Mouse (Mus musculus) intestine, embryonic 14.5 days (tissue): Measurements from ENCODE around the gene Mid1. TPM values are rescaled to one million over a fixed set of nuclear protein-coding genes. Genes with fewer than 3 reads are reported as not detected.

ENCODE experiments used
- ATAC-seq: fragments of 200-750 bp; cut with Nextera tagmentation; replicated peaks from 2 replicates; pipeline ENCODE4 v1.8.0; 2017; ENCODE audit warnings: low read depth, moderate number of reproducible peaks, moderate TSS enrichment, moderate library complexity; ENCODE audit not compliant: low FRiP score, low TSS enrichment
- DNase-seq: peaks from one replicate; pipeline ENCODE4 v3.0.0-alpha.2; 2018; ENCODE audit warnings: low spot score
- H3K27ac ChIP-seq: fragments of 300-500 bp; sonication (generic); 2 replicates; pipeline ENCODE4 v1.5.1; 2014; ENCODE audit warnings: low read depth, mild to moderate bottlenecking, control low read depth
- H3K27me3 ChIP-seq: fragments of 300-500 bp; sonication (generic); replicated peaks from 2 replicates; pipeline ENCODE4 v1.6.1; 2014; ENCODE audit warnings: low read length, control low read depth; ENCODE audit not compliant: control insufficient read depth, insufficient read depth
- H3K36me3 ChIP-seq: fragments of 300-500 bp; sonication (generic); 2 replicates; pipeline ENCODE4 v1.6.1; 2014; ENCODE audit warnings: low read length, control low read depth; ENCODE audit not compliant: control insufficient read depth, insufficient read depth
- H3K4me1 ChIP-seq: fragments of 300-500 bp; sonication (generic); replicated peaks from 2 replicates; pipeline ENCODE4 v1.6.1; 2014; ENCODE audit warnings: low read length, control low read depth, mixed read lengths; ENCODE audit not compliant: control insufficient read depth, insufficient read depth
- H3K4me2 ChIP-seq: fragments of 300-500 bp; sonication (generic); 2 replicates; pipeline ENCODE4 v1.6.1; 2014; ENCODE audit warnings: low read length
- H3K4me3 ChIP-seq: fragments of 300-500 bp; sonication (generic); 2 replicates; pipeline ENCODE4 v1.5.1; 2014; ENCODE audit warnings: low read depth, low read length, control low read depth, mixed read lengths
- H3K9ac ChIP-seq: fragments of 300-500 bp; sonication (generic); 2 replicates; pipeline ENCODE4 v1.6.1; 2014; ENCODE audit warnings: mild to moderate bottlenecking, low read length
- H3K9me3 ChIP-seq: fragments of 300-500 bp; sonication (generic); 2 replicates; pipeline ENCODE4 v1.6.1; 2016; ENCODE audit warnings: low read length, control low read depth; ENCODE audit not compliant: control insufficient read depth
- WGBS: fragments of 180-500 bp; shearing (Covaris S2); extraction: QIAGEN DNeasy Blood & Tissue Kit; methylation state at CpG from one replicate; pipeline ENCODE4 v1.1.7; 2014; 5-methylcytosine and 5-hydroxymethylcytosine counted together
- polyA plus RNA-seq: library from polyadenylated mRNA; unstranded; fragments of >200 nt; fragmentation: Nextera tagmentation; extraction: Ambion mirVana; gene quantifications from 2 replicates; pipeline ENCODE4 v1.2.1, GENCODE M21; 2014

Mid1 gene
- polyA plus RNA-seq, 1 experiment from 2014 or later = 10.3 TPM

- H3K4me2 ChIP-seq = no peak overlapping the region
- WGBS = 61% methylated on average over 2 of the region's 2 CpGs
- H3K27ac ChIP-seq = no peak overlapping the region
- no peak for DNase-seq
- no peaks in the 10 kb centered on the region for H3K36me3 ChIP-seq
- H3K9ac ChIP-seq = no peak overlapping the region
- H3K27me3 ChIP-seq = 0 out of 2 replicates have a peak, but pooled peaks cover 5% of the 10 kb centered on the region
- no peak for ATAC-seq
- H3K4me3 ChIP-seq = no peak overlapping the region
- peaks cover 3% of the 10 kb centered on the region; the same call in 1 of the 2 replicates for H3K4me1 ChIP-seq
- no peaks in the 10 kb centered on the region for H3K9me3 ChIP-seq
Observed at GRCm38 (mm10) chrX:169903656-169904055, 218.7 kb downstream of the Mid1 start.

- Histone ChIP-seq H3K27ac (no peak overlapping the region), H3K36me3 (no peaks in the 10 kb centered on the region), H3K9ac (no peak overlapping the region), H3K27me3 (0 out of 2 replicates have a peak, but pooled peaks cover 5% of the 10 kb centered on the region), H3K4me2 (no peak overlapping the region), H3K4me1 (peaks cover 3% of the 10 kb centered on the region; the same call in 1 of the 2 replicates), H3K4me3 (no peak overlapping the region), H3K9me3 (no peaks in the 10 kb centered on the region)
- no peak for ATAC-seq
- DNase-seq = no peak
- WGBS = 26% methylated on average over 5 of the region's 5 CpGs
Observed at GRCm38 (mm10) chrX:169906054-169906508, 221.1 kb downstream of the Mid1 start.

- Histone ChIP-seq H3K27me3 (peaks cover 5% of the 10 kb centered on the region; the same call in 1 of the 2 replicates), H3K4me1 (peaks cover 3% of the 10 kb centered on the region; the same call in 1 of the 2 replicates), H3K4me2 (no peak overlapping the region), H3K36me3 (no peaks in the 10 kb centered on the region), H3K27ac (no peak overlapping the region), H3K4me3 (no peak overlapping the region), H3K9ac (no peak overlapping the region), H3K9me3 (no peaks in the 10 kb centered on the region)
- DNase-seq = no peak
- 48% methylated on average over 2 of the region's 2 CpGs for WGBS
- ATAC-seq = no peak
Observed at GRCm38 (mm10) chrX:169909898-169910297, 224.9 kb downstream of the Mid1 start.

- Histone ChIP-seq H3K27me3 (peaks cover 3% of the 10 kb centered on the region; the same call in 1 of the 2 replicates), H3K4me3 (no peak overlapping the region), H3K9ac (no peak overlapping the region), H3K9me3 (no peaks in the 10 kb centered on the region), H3K4me1 (no peaks in the 10 kb centered on the region), H3K27ac (no peak overlapping the region), H3K4me2 (no peak overlapping the region), H3K36me3 (no peaks in the 10 kb centered on the region)
- ATAC-seq (no peak), DNase-seq (no peak)
- 90% methylated on average over 6 of the region's 6 CpGs for WGBS
Observed at GRCm38 (mm10) chrX:169915738-169916137, 230.7 kb downstream of the Mid1 start.

- ATAC-seq (no peak), DNase-seq (no peak)
- Histone ChIP-seq H3K36me3 (peaks cover 3% of the 10 kb centered on the region; the same call in 1 of the 2 replicates), H3K4me3 (no peak overlapping the region), H3K9ac (no peak overlapping the region), H3K9me3 (no peaks in the 10 kb centered on the region), H3K4me2 (no peak overlapping the region), H3K27me3 (peaks cover 3% of the 10 kb centered on the region; the same call in 1 of the 2 replicates), H3K4me1 (no peaks in the 10 kb centered on the region), H3K27ac (no peak overlapping the region)
- 83% methylated on average over 2 of the region's 2 CpGs for WGBS
Observed at GRCm38 (mm10) chrX:169922541-169922940, 237.5 kb downstream of the Mid1 start.

GRCm38 (mm10) chrX:169923417-169923816 is 238.4 kb downstream of the Mid1 start:
- 59% methylated on average over 1 of the region's 1 CpGs for WGBS
- DNase-seq = no peak
- Histone ChIP-seq H3K27me3 (peaks cover 3% of the 10 kb centered on the region; the same call in 1 of the 2 replicates), H3K4me3 (no peak overlapping the region), H3K36me3 (peaks cover 3% of the 10 kb centered on the region; the same call in 1 of the 2 replicates), H3K4me2 (no peak overlapping the region), H3K27ac (no peak overlapping the region), H3K4me1 (no peaks in the 10 kb centered on the region), H3K9ac (no peak overlapping the region), H3K9me3 (no peaks in the 10 kb centered on the region)
- ATAC-seq = no peak

- H3K4me1 ChIP-seq = no peaks in the 10 kb centered on the region
- H3K27ac ChIP-seq = no peak overlapping the region
- H3K4me3 ChIP-seq = no peak overlapping the region
- no peak for ATAC-seq
- peaks cover 3% of the 10 kb centered on the region; the same call in 1 of the 2 replicates for H3K27me3 ChIP-seq
- no peak overlapping the region for H3K9ac ChIP-seq
- peaks cover 3% of the 10 kb centered on the region; the same call in 1 of the 2 replicates for H3K36me3 ChIP-seq
- no peak for DNase-seq
- no peak overlapping the region for H3K4me2 ChIP-seq
- WGBS = 42% methylated on average over 7 of the region's 7 CpGs
- H3K9me3 ChIP-seq = no peaks in the 10 kb centered on the region
Observed at GRCm38 (mm10) chrX:169925600-169925999, 240.6 kb downstream of the Mid1 start.

GRCm38 (mm10) chrX:169927110-169927817 is 242.3 kb downstream of the Mid1 start:
- ATAC-seq (no peak), DNase-seq (no peak)
- no peak overlapping the region for H3K9ac ChIP-seq
- H3K4me1 ChIP-seq = no peaks in the 10 kb centered on the region
- 85% methylated on average over 28 of the region's 28 CpGs for WGBS
- H3K4me2 ChIP-seq = no peak overlapping the region
- H3K27ac ChIP-seq = no peak overlapping the region
- H3K4me3 ChIP-seq = no peak overlapping the region
- no peaks in the 10 kb centered on the region for H3K9me3 ChIP-seq
- H3K36me3 ChIP-seq = peaks cover 3% of the 10 kb centered on the region; the same call in 1 of the 2 replicates
- H3K27me3 ChIP-seq = peaks cover 3% of the 10 kb centered on the region; the same call in 1 of the 2 replicates
